Comparison of ENCODE assay signal across 15 mouse cellular contexts in genomic region chr19:36224518-36224917, GRCm38 (mm10).
A peak's percentile ranks its signal among the peaks of the same experiment; 100 is the strongest.
DNase-seq lines count a peak whose midpoint lies in the region; ATAC-seq lines count a peak whose summit lies in the region.
"Had no signal": no experiment of that assay in that cellular context is flagged by ENCODE, and none has a peak within 500 bp of the region (broad histone marks: within the 10 kb centered on the region; RNA-seq: fewer than 3 reads in every experiment).

No protein-coding gene starts in this region.

- no peak overlapping the region for H3K4me3 ChIP-seq in intestine, embryonic 15.5 days (replicated peaks)
- H3K4me3 ChIP-seq in hindbrain, embryonic 10.5 days = no peak overlapping the region
- H3K4me3 ChIP-seq: heart, embryonic 12.5 days; left cerebral cortex, adult 2 months had no signal

- peak; percentile 46 to 58; a peak in 3 of 4 replicates for ATAC-seq in hematopoietic stem cell, adult 5-6 weeks (replicated peaks in 1 of 2; ENCODE audit: insufficient read depth in 1 of 2, low FRiP score in 2 of 2, low TSS enrichment in 1 of 2, low read depth in 1 of 2, poor library complexity in 2 of 2, severe bottlenecking in 2 of 2)
- ATAC-seq in intestine, embryonic 15.5 days = no peak
- ATAC-seq: forebrain, embryonic 14.5 days had no signal

- no peak overlapping the region for H3K4me2 ChIP-seq in intestine, embryonic 15.5 days (replicated peaks)
- H3K4me2 ChIP-seq: heart, embryonic 12.5 days had no signal

- H3K4me1 ChIP-seq in intestine, embryonic 15.5 days (replicated peaks) = no peaks in the 10 kb centered on the region
- H3K4me1 ChIP-seq in hindbrain, embryonic 10.5 days (replicated peaks) = peaks cover 7% of the 10 kb centered on the region; the same call in 1 of the 2 replicates

- peaks cover 2% of the 10 kb centered on the region; the same call in 1 of the 2 replicates for H3K27me3 ChIP-seq in splenic B cell, adult 2 months (ENCODE audit: control insufficient read depth, insufficient read depth, low read length, poor library complexity, severe bottlenecking)
- no peaks in the 10 kb centered on the region for H3K27me3 ChIP-seq in intestine, embryonic 15.5 days (replicated peaks)
- H3K27me3 ChIP-seq in hindbrain, embryonic 10.5 days (ENCODE audit: insufficient read depth, poor library complexity, severe bottlenecking) = no peaks in the 10 kb centered on the region
- H3K27me3 ChIP-seq: heart, embryonic 12.5 days had no signal

- no peaks in the 10 kb centered on the region for H3K36me3 ChIP-seq in splenic B cell, adult 2 months (ENCODE audit: control insufficient read depth, insufficient read depth, low read length, poor library complexity, severe bottlenecking)
- no peaks in the 10 kb centered on the region for H3K36me3 ChIP-seq in intestine, embryonic 15.5 days
- H3K36me3 ChIP-seq in hindbrain, embryonic 10.5 days = no peaks in the 10 kb centered on the region
- H3K36me3 ChIP-seq: G1E; heart, embryonic 12.5 days had no signal

- H3K9me3 ChIP-seq in intestine, embryonic 15.5 days = no peaks in the 10 kb centered on the region
- no peaks in the 10 kb centered on the region for H3K9me3 ChIP-seq in hindbrain, embryonic 10.5 days
- H3K9me3 ChIP-seq: G1E; heart, embryonic 12.5 days had no signal

- peak; percentile 37 for DNase-seq in adrenal gland, postnatal 14 days
- DNase-seq in adrenal gland, postnatal 10 days = no peak
- DNase-seq in 416B (ENCODE audit: low read depth) = peak; percentile 6
- peak; percentile 41 for DNase-seq in splenic B cell, adult 2 months (ENCODE audit: low read depth, low spot score)
- DNase-seq in layer of hippocampus, adult 9-10 months (ENCODE audit: low spot score) = no peak
- no peak for DNase-seq in hindbrain, embryonic 10.5 days (ENCODE audit: low spot score)
- DNase-seq: cerebellum, adult 18-20 months; kidney, adult 11 months had no signal

- H3K27ac ChIP-seq in intestine, embryonic 15.5 days = no peak overlapping the region
- no peak overlapping the region for H3K27ac ChIP-seq in hindbrain, embryonic 10.5 days
- H3K27ac ChIP-seq: left cerebral cortex, adult 2 months; macrophage had no signal

- WGBS in intestine, embryonic 15.5 days = 53% methylated on average over 8 of the region's 8 CpGs
- whole genome bisulfite sequencing in hindbrain, embryonic 10.5 days = 71% methylated on average over 8 of the region's 8 CpGs

- no peak overlapping the region for H3K9ac ChIP-seq in intestine, embryonic 15.5 days
- H3K9ac ChIP-seq: heart, embryonic 12.5 days had no signal

Comparison
In these comparisons a context has a peak if more than half of its experiments do, and no peak if none do; other contexts are left out.
1. DNase-seq: peak in adrenal gland, postnatal 14 days (single experiment), 416B (single experiment) and splenic B cell, adult 2 months (single experiment); none in adrenal gland, postnatal 10 days (single experiment), layer of hippocampus, adult 9-10 months (single experiment) and hindbrain, embryonic 10.5 days (single experiment).